4 mouse cellular contexts compared by ENCODE assay signal in genomic region chr2:150357136-150357535, GRCm38 (mm10). TPM values are rescaled to one million over a fixed set of nuclear protein-coding genes. Genes with fewer than 3 reads are reported as not detected.
"Had no signal": no experiment of that assay in that cellular context is flagged by ENCODE, and none has a peak within 500 bp of the region (broad histone marks: within the 10 kb centered on the region; RNA-seq: fewer than 3 reads in every experiment).

No protein-coding gene starts in this region.

RNA-seq across cellular contexts. Expression of gene Gm10130, which starts 33.6 kb away (rescaled TPM):
- polyA plus RNA-seq: heart, embryonic 14.5 days; heart, embryonic 15.5 days; kidney, adult 2 months; large intestine, adult 2 months had no signal
